Mouse (Mus musculus): ENCODE results near the gene Hoxd1. TPM values are rescaled to one million over a fixed set of nuclear protein-coding genes. Genes with fewer than 3 reads are reported as not detected.

Hoxd1 gene
- polyA plus RNA-seq, 1 experiment from 2014 or later = 0.80 TPM

GRCm38 (mm10) chr2:74808431-74808830 lies 45.7 kb downstream of the Hoxd1 start:
- no peaks in the 10 kb centered on the region for H3K36me3 ChIP-seq (replicated peaks; ENCODE audit: control insufficient read depth, insufficient read depth, low read depth, low read length)
- DNase-seq (ENCODE audit: low spot score) = no peak
- no peak overlapping the region for H3K9ac ChIP-seq (replicated peaks; ENCODE audit: low read length)
- no peaks in the 10 kb centered on the region for H3K9me3 ChIP-seq (replicated peaks; ENCODE audit: control insufficient read depth, low read length)
- no peak overlapping the region for H3K4me3 ChIP-seq (ENCODE audit: low read depth, low read length)
- no peak overlapping the region for H3K27ac ChIP-seq (replicated peaks; ENCODE audit: low read depth, low read length)
- no peak overlapping the region for H3K4me2 ChIP-seq (ENCODE audit: low read depth, low read length)
- WGBS = 86% methylated on average over 5 of the region's 5 CpGs
- H3K4me1 ChIP-seq (ENCODE audit: control insufficient read depth, insufficient read depth, low read length) = no peaks in the 10 kb centered on the region
- no peak for ATAC-seq (replicated peaks; ENCODE audit: insufficient number of reproducible peaks, low FRiP score, low TSS enrichment, low read depth)
- H3K27me3 ChIP-seq (ENCODE audit: control insufficient read depth, insufficient read depth, low read length) = no peaks in the 10 kb centered on the region

MicroRNA genes within 50 kb of the gene (microRNA counts, 519-probe panel; counts per million panel counts)
- microRNA mmu-miR-10b = 2,550 counts per million, percentile 24 among the panel's probes with 10 or more counts

Small RNA genes lying within 50 kb of the gene (microRNA-seq; reads per million reads assigned to microRNA genes)
- 1,016 reads per million, percentile 71 among the genes with 10 or more reads in this experiment for gene Mir10b (ENCODE audit: borderline number of aligned reads)

Other genes starting within 250 kb of the Hoxd1 start
- 39.6 and 42.1 TPM in 2 replicates for gene Lnpk, start 183.5 kb upstream of the Hoxd1 start, polyA plus RNA-seq (2014; fragmentation: Nextera tagmentation; extraction: Ambion mirVana)
- 0.08 and 0.10 TPM in 2 replicates for gene Evx2, start 103.4 kb upstream of the Hoxd1 start, polyA plus RNA-seq (2014; fragmentation: Nextera tagmentation; extraction: Ambion mirVana)
- gene Hoxd13, start 94.7 kb upstream of the Hoxd1 start, polyA plus RNA-seq (2014; fragmentation: Nextera tagmentation; extraction: Ambion mirVana) = not detected in 2 replicates
- gene Hoxd12, start 88.0 kb upstream of the Hoxd1 start, polyA plus RNA-seq (2014; fragmentation: Nextera tagmentation; extraction: Ambion mirVana) = not detected in 2 replicates
- not detected in 2 replicates for gene Hoxd11, start 83.4 kb upstream of the Hoxd1 start, polyA plus RNA-seq (2014; fragmentation: Nextera tagmentation; extraction: Ambion mirVana)
- not detected in 2 replicates for gene Hoxd10, start 71.1 kb upstream of the Hoxd1 start, polyA plus RNA-seq (2014; fragmentation: Nextera tagmentation; extraction: Ambion mirVana)
- gene Hoxd9, start 65.3 kb upstream of the Hoxd1 start, polyA plus RNA-seq (2014; fragmentation: Nextera tagmentation; extraction: Ambion mirVana) = 0.10 TPM in 1 of 2 replicates, not detected in the other
- gene Hoxd8, start 58.4 kb upstream of the Hoxd1 start, polyA plus RNA-seq (2014; fragmentation: Nextera tagmentation; extraction: Ambion mirVana) = 0.18 and 0.71 TPM in 2 replicates
- 2.7 and 2.9 TPM in 2 replicates for gene Hoxd3, start 51.1 kb upstream of the Hoxd1 start, polyA plus RNA-seq (2014; fragmentation: Nextera tagmentation; extraction: Ambion mirVana)
- gene Hoxd4, start 51.1 kb upstream of the Hoxd1 start, polyA plus RNA-seq (2014; fragmentation: Nextera tagmentation; extraction: Ambion mirVana) = 0.18 TPM in 1 of 2 replicates, not detected in the other
- gene Gm28230, start 36.3 kb upstream of the Hoxd1 start, polyA plus RNA-seq (2014; fragmentation: Nextera tagmentation; extraction: Ambion mirVana) = not detected in 2 replicates
- 146 and 147 TPM in 2 replicates for gene Mtx2, start 62.8 kb downstream of the Hoxd1 start, polyA plus RNA-seq (2014; fragmentation: Nextera tagmentation; extraction: Ambion mirVana)